Mouse (Mus musculus) kidney, adult 2 months (tissue): ENCODE measurements around the gene Lmna. TPM values are rescaled to one million over a fixed set of nuclear protein-coding genes. Genes with fewer than 3 reads are reported as not detected.

Source experiments
- DNase-seq: peaks from one replicate; pipeline ENCODE4 v3.0.0; 2021
- H3K27ac ChIP-seq: fragments of 200-500 bp; 2 replicates; pipeline ENCODE4 v1.5.1; 2012; ENCODE audit warnings: low read depth, low read length, control low read depth, inconsistent platforms; ENCODE audit not compliant: insufficient read depth
- H3K27me3 ChIP-seq: fragments of 200-500 bp; replicated peaks from 2 replicates; pipeline ENCODE4 v1.6.1; 2012; ENCODE audit warnings: mild to moderate bottlenecking, moderate library complexity, low read length, inconsistent platforms; ENCODE audit not compliant: control insufficient read depth, insufficient read depth
- H3K36me3 ChIP-seq: fragments of 200-500 bp; 2 replicates; pipeline ENCODE4 v1.6.1; 2012; ENCODE audit warnings: mild to moderate bottlenecking, moderate library complexity, low read length, inconsistent platforms; ENCODE audit not compliant: control insufficient read depth, insufficient read depth
- H3K4me1 ChIP-seq: fragments of 200-500 bp; 2 replicates; pipeline ENCODE4 v1.6.1; 2011; ENCODE audit warnings: low read length; ENCODE audit not compliant: control insufficient read depth, insufficient read depth
- H3K4me3 ChIP-seq: fragments of 200-500 bp; 2 replicates; pipeline ENCODE4 v1.5.1; 2011; ENCODE audit warnings: mild to moderate bottlenecking, low read depth, low read length, control low read depth; ENCODE audit not compliant: insufficient read depth
- CTCF ChIP-seq: fragments of 200-500 bp; conservative IDR thresholded peaks from 2 replicates; pipeline ENCODE4 v1.5.1; 2011; ENCODE audit warnings: low read depth, mild to moderate bottlenecking, control low read depth, low read length, moderate library complexity, mixed read lengths; ENCODE audit not compliant: insufficient read depth, insufficient read length
- POLR2A ChIP-seq: fragments of 200-500 bp; IDR thresholded peaks from one replicate; pipeline ENCODE4 v1.6.1; 2011; ENCODE audit warnings: low read depth, low read length, control low read depth
- WGBS: fragments of 180-500 bp; shearing (Covaris S2); methylation state at CpG from one replicate; pipeline ENCODE4 v1.1.7; 2018; 5-methylcytosine and 5-hydroxymethylcytosine counted together
- polyA plus RNA-seq: library from polyadenylated mRNA; depleted of rRNA; stranded (reverse); fragments of >200 nt; gene quantifications from 2 replicates; pipeline ENCODE4 v1.2.3, GENCODE M21; 2012

The Lmna gene
- polyA plus RNA-seq, 1 experiment: 55.2 TPM

DNA sequence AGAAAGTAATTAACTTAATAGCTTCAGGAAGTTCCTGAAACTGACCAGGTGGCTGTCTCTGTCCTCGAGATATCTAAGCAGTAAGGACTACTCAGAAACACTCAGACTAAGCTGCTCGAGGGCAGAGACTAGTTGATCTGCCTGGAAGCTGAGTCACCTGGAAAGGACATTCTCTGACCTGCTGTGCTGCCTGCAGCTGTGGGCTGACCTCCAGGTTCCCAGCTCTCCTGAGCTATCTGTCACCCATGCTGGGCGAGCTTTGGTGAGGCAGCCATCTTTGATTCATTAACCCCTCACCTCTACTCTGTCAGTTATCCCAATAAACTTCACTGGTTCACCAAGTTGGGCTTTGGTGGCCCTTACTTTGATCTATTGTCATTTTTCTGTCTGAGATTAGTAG is 30.6 kb downstream of the Lmna start:
- no peak for TF ChIP-seq POLR2A
- no peak for TF ChIP-seq CTCF
- H3K36me3 ChIP-seq: no peaks in the 10 kb centered on the region; the same call in 1 of the 2 replicates
- DNase-seq: no peak
- H3K27me3 ChIP-seq: no peaks in the 10 kb centered on the region
- WGBS: 53% methylated on average over 3 of the region's 3 CpGs
- H3K4me3 ChIP-seq: no peak overlapping the region
- no peaks in the 10 kb centered on the region; the same call in 1 of the 2 replicates for H3K4me1 ChIP-seq
- no peak overlapping the region for H3K27ac ChIP-seq

DNA sequence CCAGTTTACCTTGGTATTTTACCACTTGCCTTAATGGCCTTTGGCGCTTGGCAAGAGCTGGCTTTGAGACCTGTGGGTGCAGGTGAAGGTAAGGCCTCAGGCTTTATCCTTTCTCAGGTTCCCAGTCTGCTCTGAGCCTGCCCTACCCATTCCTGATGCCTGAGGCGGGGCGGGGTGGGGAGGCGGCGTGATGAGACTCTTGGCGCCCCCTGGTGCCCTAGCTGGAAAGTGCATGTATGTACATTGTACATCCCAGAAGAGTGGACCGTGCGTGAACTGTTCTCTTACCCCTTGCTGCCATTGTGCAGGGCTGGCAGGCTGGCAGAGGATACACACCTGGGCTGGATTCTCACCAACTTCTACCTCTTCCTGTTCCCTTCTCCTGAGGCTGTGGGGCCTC is 32.0 kb downstream of the Lmna start:
- H3K4me1 ChIP-seq: no peaks in the 10 kb centered on the region; the same call in 1 of the 2 replicates
- 2% methylated on average over 8 of the region's 8 CpGs for WGBS
- TF ChIP-seq POLR2A: no peak
- TF ChIP-seq CTCF: peak; percentile 86
- no peaks in the 10 kb centered on the region for H3K27me3 ChIP-seq
- no peaks in the 10 kb centered on the region; the same call in 1 of the 2 replicates for H3K36me3 ChIP-seq
- DNase-seq: peak; percentile 86
- no peak overlapping the region for H3K27ac ChIP-seq
- H3K4me3 ChIP-seq: no peak overlapping the region

DNA sequence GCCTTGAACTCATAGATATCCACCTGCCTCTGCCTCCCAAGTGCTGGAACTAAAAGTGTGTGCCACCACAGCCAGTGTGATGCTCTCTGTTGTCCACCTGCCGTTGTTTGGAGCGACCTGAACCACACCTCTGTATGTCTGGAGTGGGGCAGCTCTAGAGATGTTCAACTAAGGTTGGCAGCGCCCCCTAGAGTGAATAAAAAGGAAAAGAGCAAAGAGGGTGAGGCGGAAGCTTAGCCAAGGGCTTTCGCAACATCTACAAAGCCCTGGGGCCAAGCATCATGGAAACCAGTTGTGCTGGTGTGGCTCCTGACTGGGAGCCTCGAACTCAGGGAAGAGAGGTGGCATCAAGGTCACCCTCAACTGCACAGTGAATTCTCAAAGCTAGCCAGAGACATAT is 33.4 kb downstream of the Lmna start:
- no peak overlapping the region for H3K4me3 ChIP-seq
- no peak overlapping the region for H3K27ac ChIP-seq
- no peak for DNase-seq
- 64% methylated on average over 6 of the region's 6 CpGs for WGBS
- no peaks in the 10 kb centered on the region for H3K36me3 ChIP-seq
- H3K4me1 ChIP-seq: peaks cover under 1% of the 10 kb centered on the region; the same call in 1 of the 2 replicates
- H3K27me3 ChIP-seq: no peaks in the 10 kb centered on the region
- no peak for TF ChIP-seq POLR2A
- TF ChIP-seq CTCF: peak; percentile 42

DNA sequence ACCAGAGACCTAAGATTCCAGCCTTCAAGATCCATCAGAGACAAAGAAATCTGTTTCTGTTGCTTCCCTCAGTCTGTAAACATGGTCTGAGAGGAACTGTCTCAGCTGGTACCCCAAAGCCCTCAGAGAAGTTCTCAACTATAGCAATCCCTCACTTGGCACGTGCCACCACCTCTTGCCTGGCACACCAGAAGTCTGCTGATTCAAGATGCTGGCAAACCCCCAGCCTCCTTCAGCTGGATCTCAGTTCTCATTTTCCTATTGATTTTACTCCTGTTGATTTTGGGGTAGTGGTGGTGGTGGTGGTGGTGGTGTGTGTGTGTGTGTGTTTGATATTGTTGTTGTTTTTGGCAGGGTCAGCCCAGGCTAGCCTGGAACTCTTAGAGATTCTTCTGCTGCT is 36.2 kb downstream of the Lmna start:
- no peaks in the 10 kb centered on the region for H3K36me3 ChIP-seq
- H3K27ac ChIP-seq: no peak overlapping the region
- H3K4me1 ChIP-seq: peaks cover 10% of the 10 kb centered on the region
- WGBS: 64% methylated on average over 1 of the region's 1 CpGs
- TF ChIP-seq CTCF (no peak), POLR2A (no peak)
- no peak overlapping the region for H3K4me3 ChIP-seq
- DNase-seq: no peak
- no peaks in the 10 kb centered on the region for H3K27me3 ChIP-seq

DNA sequence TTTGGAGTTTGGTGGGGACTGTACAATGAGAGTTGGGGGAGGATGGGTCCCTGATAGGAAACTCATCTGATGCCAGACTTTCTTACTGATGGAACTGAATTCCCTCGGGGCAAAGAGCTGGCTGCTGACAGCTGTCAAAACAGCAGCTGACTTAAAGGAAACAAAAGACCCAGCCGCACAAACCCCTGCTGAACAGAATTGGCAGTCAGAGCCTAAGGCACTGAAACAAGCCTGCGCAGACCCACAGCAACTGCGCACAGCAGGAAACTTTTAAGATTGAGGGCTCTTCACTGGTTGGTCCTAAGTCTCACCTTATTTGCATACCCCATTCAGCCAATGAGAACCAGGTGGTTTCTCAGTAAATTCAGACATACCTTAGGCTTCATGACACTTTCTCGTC is 36.7 kb downstream of the Lmna start:
- TF ChIP-seq POLR2A (no peak), CTCF (no peak)
- Histone ChIP-seq H3K36me3 (no peaks in the 10 kb centered on the region), H3K27ac (no peak overlapping the region), H3K4me1 (peaks cover 10% of the 10 kb centered on the region), H3K4me3 (no peak overlapping the region), H3K27me3 (no peaks in the 10 kb centered on the region)
- 44% methylated on average over 5 of the region's 5 CpGs for WGBS
- no peak for DNase-seq

DNA sequence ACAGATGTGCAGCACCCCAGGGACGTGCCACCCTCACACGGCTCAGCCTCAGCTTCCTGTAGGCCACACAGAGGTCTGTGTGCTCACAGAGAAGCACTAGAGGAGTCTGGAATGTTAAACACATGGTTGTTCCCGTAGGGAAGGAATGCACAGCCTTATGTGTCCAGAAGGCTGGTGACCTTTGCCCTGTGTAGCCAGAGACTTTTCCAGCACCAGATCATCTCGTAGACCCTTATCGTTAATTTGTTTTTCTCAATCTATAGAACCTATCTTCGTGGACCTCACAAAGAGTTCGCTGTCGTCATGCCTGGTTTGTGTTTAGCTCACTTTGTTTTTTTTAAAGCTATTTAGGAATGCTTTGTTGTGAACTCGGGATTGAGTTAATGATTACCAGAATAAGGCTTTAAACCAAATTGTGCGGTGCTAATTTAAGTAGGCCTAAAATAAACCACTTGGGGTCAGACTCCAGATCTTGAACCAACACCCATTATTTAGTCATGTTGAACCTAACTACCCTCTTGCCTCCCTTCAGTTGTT is 38.7 kb downstream of the Lmna start:
- H3K4me1 ChIP-seq: peaks cover 10% of the 10 kb centered on the region
- no peak overlapping the region for H3K4me3 ChIP-seq
- H3K27ac ChIP-seq: peak overlapping the region; percentile 67
- WGBS: 26% methylated on average over 10 of the region's 10 CpGs
- peak; percentile 81 for DNase-seq
- no peaks in the 10 kb centered on the region for H3K27me3 ChIP-seq
- no peaks in the 10 kb centered on the region for H3K36me3 ChIP-seq
- TF ChIP-seq CTCF: no peak
- no peak for TF ChIP-seq POLR2A

DNA sequence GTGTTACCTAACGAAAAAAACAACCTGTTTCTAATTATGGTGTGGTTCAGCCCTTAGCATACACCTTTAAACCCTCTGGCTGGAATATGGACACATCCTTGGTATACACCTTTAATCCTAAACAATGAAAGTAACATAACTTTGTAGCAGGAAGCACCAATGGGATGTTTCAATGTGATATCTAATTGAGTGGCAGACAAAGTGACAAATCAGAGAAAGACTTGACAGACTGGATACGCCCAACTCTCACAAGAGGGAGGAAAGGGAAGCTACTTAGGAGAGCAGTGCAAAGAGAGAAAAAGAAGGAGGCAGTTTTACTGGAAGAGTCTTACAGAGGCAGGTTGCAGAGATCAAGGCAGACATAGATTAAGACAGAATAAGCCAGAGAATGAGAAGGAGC is 40.3 kb downstream of the Lmna start:
- Histone ChIP-seq H3K4me1 (peaks cover 10% of the 10 kb centered on the region), H3K27ac (no peak overlapping the region), H3K4me3 (no peak overlapping the region), H3K36me3 (no peaks in the 10 kb centered on the region), H3K27me3 (no peaks in the 10 kb centered on the region)
- 86% methylated on average over 2 of the region's 2 CpGs for WGBS
- DNase-seq: no peak
- TF ChIP-seq POLR2A (no peak), CTCF (no peak)
